Comparison of ENCODE assay signal across 9 mouse cellular contexts in genomic region chr6:101534214-101535052, GRCm38 (mm10).
DNase-seq lines count a peak whose midpoint lies in the region; ATAC-seq lines count a peak whose summit lies in the region.
"Had no signal": no experiment of that assay in that cellular context is flagged by ENCODE, and none has a peak within 500 bp of the region (broad histone marks: within the 10 kb centered on the region; RNA-seq: fewer than 3 reads in every experiment).

No protein-coding gene starts in this region.

- H3K9me3 ChIP-seq in neural tube, embryonic 12.5 days = no peaks in the 10 kb centered on the region
- H3K9me3 ChIP-seq in neural tube, embryonic 15.5 days (replicated peaks) = no peaks in the 10 kb centered on the region
- H3K9me3 ChIP-seq: liver, embryonic 15.5 days had no signal

- H3K4me3 ChIP-seq in neural tube, embryonic 12.5 days = no peak overlapping the region
- H3K4me3 ChIP-seq in neural tube, embryonic 15.5 days (replicated peaks) = no peak overlapping the region
- H3K4me3 ChIP-seq: liver, embryonic 15.5 days had no signal

- no peak overlapping the region for H3K4me2 ChIP-seq in neural tube, embryonic 12.5 days (replicated peaks)
- no peak overlapping the region for H3K4me2 ChIP-seq in neural tube, embryonic 15.5 days
- H3K4me2 ChIP-seq: liver, embryonic 15.5 days had no signal

- intact Hi-C loops in left cerebral cortex, postnatal 14 days (cut with DNase I) = loop anchor here (2.0 to 5.0 kb wide), 2 partner anchors 157 to 268 kb away; partner anchors contain the start of gene Pdzrn3

- no peak overlapping the region for H3K27ac ChIP-seq in neural tube, embryonic 12.5 days
- no peak overlapping the region for H3K27ac ChIP-seq in neural tube, embryonic 15.5 days (replicated peaks)
- H3K27ac ChIP-seq: liver, embryonic 15.5 days had no signal

- H3K4me1 ChIP-seq in neural tube, embryonic 12.5 days = no peaks in the 10 kb centered on the region
- H3K4me1 ChIP-seq in neural tube, embryonic 15.5 days = no peaks in the 10 kb centered on the region
- H3K4me1 ChIP-seq: liver, embryonic 15.5 days had no signal

- DNase-seq in cerebellum, postnatal 10 days = peak; percentile 54 to 63
- DNase-seq in cerebellum, adult 9-11 months = no peak
- DNase-seq in heart, postnatal 4 days = peak; percentile 43
- peak; percentile 70 to 75 for DNase-seq in left cerebral cortex, postnatal 14 days (ENCODE audit: low spot score in 2 of 2)
- DNase-seq in retina, postnatal 1 day = peak; percentile 76

- H3K27me3 ChIP-seq in neural tube, embryonic 12.5 days (replicated peaks) = no peaks in the 10 kb centered on the region
- no peaks in the 10 kb centered on the region for H3K27me3 ChIP-seq in neural tube, embryonic 15.5 days (replicated peaks)
- H3K27me3 ChIP-seq: liver, embryonic 15.5 days had no signal

- 36% methylated on average over 9 of the region's 9 CpGs for WGBS in neural tube, embryonic 12.5 days
- WGBS in neural tube, embryonic 15.5 days = 29% methylated on average over 9 of the region's 9 CpGs

- no peaks in the 10 kb centered on the region for H3K36me3 ChIP-seq in neural tube, embryonic 12.5 days
- no peaks in the 10 kb centered on the region for H3K36me3 ChIP-seq in neural tube, embryonic 15.5 days
- H3K36me3 ChIP-seq: liver, embryonic 15.5 days had no signal

- peak; percentile 61; the same call in 1 of the 2 replicates for ATAC-seq in neural tube, embryonic 12.5 days (ENCODE audit: low FRiP score, low read depth)
- ATAC-seq in neural tube, embryonic 15.5 days (ENCODE audit: low FRiP score) = no peak; the same call in 1 of the 2 replicates
- ATAC-seq in granulocyte monocyte progenitor cell, adult 5-6 weeks (replicated peaks; ENCODE audit: poor library complexity, severe bottlenecking) = no peak

- no peak overlapping the region for H3K9ac ChIP-seq in neural tube, embryonic 12.5 days
- H3K9ac ChIP-seq in neural tube, embryonic 15.5 days (replicated peaks) = no peak overlapping the region
- H3K9ac ChIP-seq: liver, embryonic 15.5 days had no signal
